Mouse (Mus musculus): ENCODE data around the gene Bex2. TPM values are rescaled to one million over a fixed set of nuclear protein-coding genes. Genes with fewer than 3 reads are reported as not detected.

Bex2 gene
- polyA plus RNA-seq (2012; rRNA removed), result 2.9 and 3.4 TPM in 2 replicates

GRCm38 (mm10) chrX:136068020-136068419, at the start of gene Bex2:
Gene Bex2 (minus strand): TSS chrX:136068236.

GRCm38 (mm10) chrX:136085155-136085554, 17.1 kb upstream of the Bex2 start, which contains the start of gene Nxf3:
Gene Nxf3 (minus strand): TSS chrX:136085255.

GRCm38 (mm10) chrX:136032799-136033763, 35.0 kb downstream of the Bex2 start, which contains the start of gene Arxes1:
Gene Arxes1 (plus strand): TSS chrX:136033367.

Other genes starting within 250 kb of the Bex2 start
- 17.5 and 18.7 TPM in 2 replicates for gene Gprasp2, start 229.2 kb downstream of the Bex2 start, polyA plus RNA-seq (2012; rRNA removed)
- 32.6 and 61.9 TPM in 2 replicates for gene Arxes2, start 74.4 kb downstream of the Bex2 start, polyA plus RNA-seq (2012; rRNA removed)
- gene Arxes1, start 34.9 kb downstream of the Bex2 start, polyA plus RNA-seq (2012; rRNA removed), result 3.8 and 8.6 TPM in 2 replicates
- gene Nxf3, start 17.0 kb upstream of the Bex2 start, polyA plus RNA-seq (2012; rRNA removed), result 0.21 and 0.61 TPM in 2 replicates
- gene Bex4, start 70.8 kb upstream of the Bex2 start, polyA plus RNA-seq (2012; rRNA removed), result 16.5 and 16.7 TPM in 2 replicates
- 2.9 and 5.0 TPM in 2 replicates for gene Tceal8, start 104.1 kb upstream of the Bex2 start, polyA plus RNA-seq (2012; rRNA removed)
- gene Tceal5, start 135.6 kb upstream of the Bex2 start, polyA plus RNA-seq (2012; rRNA removed), result 0.26 TPM in 1 of 2 replicates, not detected in the other
- not detected in 2 replicates for gene Tceal7, start 146.5 kb upstream of the Bex2 start, polyA plus RNA-seq (2012; rRNA removed)
- gene Bex1, start 147.3 kb upstream of the Bex2 start, polyA plus RNA-seq (2012; rRNA removed), result 9.8 TPM in 2 replicates
- 35.6 and 43.9 TPM in 2 replicates for gene Tceal9, start 176.8 kb upstream of the Bex2 start, polyA plus RNA-seq (2012; rRNA removed)
- gene Bex3, start 202.0 kb upstream of the Bex2 start, polyA plus RNA-seq (2012; rRNA removed), result 115 and 116 TPM in 2 replicates